Mouse (Mus musculus) kidney, postnatal 0 days (tissue): ENCODE measurements at regions not wholly inside any gene's neighbourhood (a gene's known extent, or its start where the extent isn't known, plus 50 kb on each side); places are given as distances from the start of the nearest gene placed in this dataset.

Source experiments
- ATAC-seq: fragments of 200-750 bp; cut with Nextera tagmentation; replicated peaks from 2 replicates; pipeline ENCODE4 v1.8.0; 2017; ENCODE audit warnings: low read depth, moderate number of reproducible peaks, moderate TSS enrichment, moderate library complexity; ENCODE audit not compliant: low FRiP score
- DNase-seq: peaks from one replicate; pipeline ENCODE4 v3.0.0-alpha.2; 2016; ENCODE audit warnings: low spot score
- H3K27ac ChIP-seq: fragments of 300-500 bp; sonication (generic); 2 replicates; pipeline ENCODE4 v1.5.1; 2014; ENCODE audit warnings: mild to moderate bottlenecking
- H3K27me3 ChIP-seq: fragments of 300-500 bp; sonication (generic); 2 replicates; pipeline ENCODE4 v1.6.1; 2014; ENCODE audit warnings: low read length, mixed read lengths; ENCODE audit not compliant: insufficient read depth
- H3K36me3 ChIP-seq: fragments of 300-500 bp; sonication (generic); 2 replicates; pipeline ENCODE4 v1.6.1; 2014; ENCODE audit warnings: low read length, mixed read lengths; ENCODE audit not compliant: insufficient read depth
- H3K4me1 ChIP-seq: fragments of 300-500 bp; sonication (generic); replicated peaks from 2 replicates; pipeline ENCODE4 v1.6.1; 2014; ENCODE audit warnings: antibody characterized with exemption, low read length, mixed read lengths; ENCODE audit not compliant: insufficient read depth
- H3K4me2 ChIP-seq: fragments of 300-500 bp; sonication (generic); 2 replicates; pipeline ENCODE4 v1.6.1; 2014; ENCODE audit warnings: mild to moderate bottlenecking, low read length, moderate library complexity, mixed read lengths
- H3K4me3 ChIP-seq: fragments of 300-500 bp; sonication (generic); replicated peaks from 2 replicates; pipeline ENCODE4 v1.5.1; 2014; ENCODE audit warnings: low read depth, low read length
- H3K9ac ChIP-seq: fragments of 300-500 bp; sonication (generic); 2 replicates; pipeline ENCODE4 v1.6.1; 2014; ENCODE audit warnings: low read depth, low read length
- H3K9me3 ChIP-seq: fragments of 300-500 bp; sonication (generic); replicated peaks from 2 replicates; pipeline ENCODE4 v1.6.1; 2016; ENCODE audit warnings: low read length, inconsistent platforms, mixed read lengths
- CTCF ChIP-seq: IDR thresholded peaks from 2 replicates; pipeline ENCODE4 v1.5.1; 2016; ENCODE audit warnings: antibody characterized with exemption, low read depth, mild to moderate bottlenecking, moderate library complexity
- WGBS: fragments of 180-500 bp; shearing (Covaris S2); extraction: QIAGEN DNeasy Blood & Tissue Kit; methylation state at CpG from one replicate; pipeline ENCODE4 v1.1.7; 2014; 5-methylcytosine and 5-hydroxymethylcytosine counted together

- 88% methylated on average over 1 of the region's 1 CpGs for WGBS
- no peak for TF ChIP-seq CTCF
- ATAC-seq: no peak
- Histone ChIP-seq H3K27ac (no peak overlapping the region), H3K9ac (no peak overlapping the region), H3K4me1 (no peaks in the 10 kb centered on the region), H3K36me3 (no peaks in the 10 kb centered on the region), H3K9me3 (no peaks in the 10 kb centered on the region), H3K4me2 (no peak overlapping the region), H3K4me3 (no peak overlapping the region), H3K27me3 (no peaks in the 10 kb centered on the region)
- DNase-seq: no peak
These were observed 120.3 kb upstream of the Tom1l1 start for GRCm38 (mm10) chr11:90808443-90808842.

- no peak for TF ChIP-seq CTCF
- no peaks in the 10 kb centered on the region for H3K36me3 ChIP-seq
- ATAC-seq (no peak), DNase-seq (no peak)
- no peaks in the 10 kb centered on the region for H3K4me1 ChIP-seq
- H3K27me3 ChIP-seq: no peaks in the 10 kb centered on the region
- no peak overlapping the region for H3K9ac ChIP-seq
- H3K4me3 ChIP-seq: no peak overlapping the region
- H3K4me2 ChIP-seq: no peak overlapping the region
- no peaks in the 10 kb centered on the region for H3K9me3 ChIP-seq
- no peak overlapping the region for H3K27ac ChIP-seq
- 70% methylated on average over 5 of the region's 5 CpGs for WGBS
These were observed 119.2 kb upstream of the Tom1l1 start for GRCm38 (mm10) chr11:90807343-90807742.

- H3K36me3 ChIP-seq: no peaks in the 10 kb centered on the region
- no peak overlapping the region for H3K9ac ChIP-seq
- no peak for DNase-seq
- no peak overlapping the region for H3K27ac ChIP-seq
- no peaks in the 10 kb centered on the region for H3K27me3 ChIP-seq
- no peak overlapping the region for H3K4me3 ChIP-seq
- 78% methylated on average over 7 of the region's 7 CpGs for WGBS
- no peak overlapping the region for H3K4me2 ChIP-seq
- TF ChIP-seq CTCF: no peak
- no peak for ATAC-seq
- no peaks in the 10 kb centered on the region for H3K9me3 ChIP-seq
- no peaks in the 10 kb centered on the region for H3K4me1 ChIP-seq
These were observed 114.6 kb upstream of the Tom1l1 start for GRCm38 (mm10) chr11:90802569-90803363.

- H3K9me3 ChIP-seq: no peaks in the 10 kb centered on the region
- ATAC-seq (no peak), DNase-seq (no peak)
- H3K4me3 ChIP-seq: no peak overlapping the region
- H3K4me1 ChIP-seq: no peaks in the 10 kb centered on the region
- H3K27ac ChIP-seq: no peak overlapping the region
- H3K4me2 ChIP-seq: no peak overlapping the region
- H3K36me3 ChIP-seq: no peaks in the 10 kb centered on the region
- H3K27me3 ChIP-seq: no peaks in the 10 kb centered on the region
- H3K9ac ChIP-seq: no peak overlapping the region
- 90% methylated on average over 2 of the region's 2 CpGs for WGBS
- TF ChIP-seq CTCF: no peak
These were observed 109.4 kb upstream of the Tom1l1 start for GRCm38 (mm10) chr11:90797577-90797976.

GRCm38 (mm10) chr11:90783537-90783936, 95.4 kb upstream of the Tom1l1 start:
- H3K36me3 ChIP-seq: no peaks in the 10 kb centered on the region
- H3K9me3 ChIP-seq: no peaks in the 10 kb centered on the region
- no peak overlapping the region for H3K4me2 ChIP-seq
- no peak overlapping the region for H3K27ac ChIP-seq
- no peak overlapping the region for H3K4me3 ChIP-seq
- ATAC-seq (0 out of 2 replicates have a peak, but pooled peaks have one; percentile 13), DNase-seq (no peak)
- TF ChIP-seq CTCF: no peak
- H3K4me1 ChIP-seq: no peaks in the 10 kb centered on the region
- WGBS: 70% methylated on average over 8 of the region's 8 CpGs
- no peaks in the 10 kb centered on the region for H3K27me3 ChIP-seq
- H3K9ac ChIP-seq: no peak overlapping the region

DNA sequence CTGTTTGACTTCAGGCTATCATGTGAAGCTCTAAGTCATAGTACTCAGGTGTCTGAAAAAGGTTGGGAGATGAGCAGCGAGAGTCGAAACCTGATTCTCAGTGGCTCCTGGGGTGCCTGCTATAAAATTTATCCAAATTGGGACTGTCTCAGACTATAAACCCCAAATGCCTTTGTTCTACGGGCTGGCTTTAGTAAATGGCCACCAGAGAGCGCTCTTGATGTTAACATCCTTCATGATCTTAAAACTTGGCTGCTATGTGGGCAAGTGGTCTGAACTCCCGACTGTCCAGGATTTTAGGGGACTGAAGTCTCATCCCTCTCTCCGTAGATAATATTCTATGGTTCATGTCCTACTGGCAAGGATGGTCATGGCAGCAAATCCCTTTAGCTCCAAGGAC, 94.8 kb upstream of the Tom1l1 start:
- Histone ChIP-seq H3K9me3 (no peaks in the 10 kb centered on the region), H3K9ac (no peak overlapping the region), H3K27me3 (no peaks in the 10 kb centered on the region), H3K4me3 (no peak overlapping the region), H3K4me1 (no peaks in the 10 kb centered on the region), H3K36me3 (no peaks in the 10 kb centered on the region), H3K4me2 (no peak overlapping the region), H3K27ac (no peak overlapping the region)
- 29% methylated on average over 6 of the region's 6 CpGs for WGBS
- peak; percentile 83 for DNase-seq
- 0 out of 2 replicates have a peak, but pooled peaks have one; percentile 21 for ATAC-seq
- TF ChIP-seq CTCF: peak; percentile 71
